Mouse (Mus musculus): Measurements from ENCODE around the gene Wdfy4. TPM values are rescaled to one million over a fixed set of nuclear protein-coding genes. Genes with fewer than 3 reads are reported as not detected.

The Wdfy4 gene
- polyA plus RNA-seq, 1 experiment from 2014 or later, result 2.6 TPM

DNA sequence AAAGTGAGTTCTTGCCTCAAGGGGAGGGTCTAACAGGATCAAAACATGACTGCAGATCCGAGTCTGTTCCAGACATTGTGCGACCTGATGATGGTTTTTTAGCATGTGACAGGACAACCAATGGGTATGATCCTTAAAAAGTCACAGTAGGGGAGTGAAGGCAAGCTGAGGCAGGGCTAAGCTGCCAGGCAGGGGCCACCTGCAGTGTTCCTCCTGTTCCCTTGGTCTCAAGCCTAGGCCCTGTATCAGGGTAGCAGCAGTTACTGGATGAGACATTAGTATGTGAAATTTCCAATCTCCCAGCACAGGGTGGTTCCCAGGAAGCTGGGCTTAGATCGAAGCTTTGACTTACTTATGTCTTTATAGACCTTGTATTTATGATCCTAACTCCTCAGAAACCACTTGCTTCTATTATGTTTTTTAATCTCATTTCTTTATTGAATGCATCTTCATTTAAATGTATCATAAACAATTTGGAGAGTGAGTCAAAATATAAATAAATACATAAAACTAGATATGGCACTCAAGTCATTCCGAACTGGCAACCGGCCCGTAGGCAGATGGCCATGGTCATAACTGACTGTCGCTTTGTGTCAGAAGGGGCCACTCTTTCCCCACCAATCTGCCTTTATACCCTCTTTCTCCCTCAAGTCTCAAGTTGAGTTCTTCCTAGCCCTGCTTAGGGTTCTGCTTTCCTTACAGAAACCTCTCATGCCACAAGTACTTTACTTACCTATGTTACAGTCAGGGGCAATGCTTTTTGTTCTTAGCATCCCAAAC lies 126.2 kb downstream of the Wdfy4 start:
- Histone ChIP-seq H3K27me3 (ENCODE audit: insufficient read depth, low read length) (no peaks in the 10 kb centered on the region), H3K9ac (replicated peaks) (no peak overlapping the region), H3K4me3 (ENCODE audit: low read depth, low read length) (no peak overlapping the region), H3K9me3 (ENCODE audit: low read length) (no peaks in the 10 kb centered on the region), H3K4me2 (ENCODE audit: low read depth, low read length) (no peak overlapping the region), H3K4me1 (ENCODE audit: insufficient read depth) (no peaks in the 10 kb centered on the region), H3K36me3 (replicated peaks; ENCODE audit: insufficient read depth, low read length) (0 out of 2 replicates have a peak, but pooled peaks cover 2% of the 10 kb centered on the region), H3K27ac (ENCODE audit: low read depth) (no peak overlapping the region)
- WGBS (ENCODE audit: insufficient replicate concordance), result 84% methylated on average over 7 of the region's 7 CpGs
- no peak for TF ChIP-seq EP300 (IDR thresholded peaks at IDR 0.05; ENCODE audit: low read depth)
- no peak for TF ChIP-seq CTCF (IDR thresholded peaks at IDR 0.05; ENCODE audit: low read depth)
- no peak for DNase-seq
- no peak for ATAC-seq

DNA sequence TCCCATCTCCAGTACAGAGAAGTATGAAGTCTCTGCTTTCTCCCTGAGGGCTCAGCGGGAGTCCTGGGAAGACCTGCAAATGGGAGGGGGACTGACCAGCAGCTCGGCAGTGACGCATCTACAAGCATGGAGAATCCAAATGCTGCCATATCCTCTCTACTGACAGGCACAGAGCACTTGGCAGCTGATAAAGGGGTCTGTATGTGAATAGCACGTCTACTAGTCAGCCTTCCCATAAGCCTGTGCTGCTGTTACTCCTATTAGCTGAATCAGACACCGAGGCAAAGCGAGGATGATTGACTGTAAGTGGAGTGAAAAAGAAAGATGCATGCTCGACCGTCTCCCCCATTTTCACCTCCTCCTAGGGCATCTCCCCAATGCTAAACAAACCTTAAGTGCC lies 131.9 kb downstream of the Wdfy4 start:
- WGBS (ENCODE audit: insufficient replicate concordance), result 75% methylated on average over 8 of the region's 8 CpGs
- ATAC-seq (no peak), DNase-seq (no peak)
- H3K9ac ChIP-seq (replicated peaks), result no peak overlapping the region
- H3K27me3 ChIP-seq (ENCODE audit: insufficient read depth, low read length), result no peaks in the 10 kb centered on the region
- 0 out of 2 replicates have a peak, but pooled peaks cover 2% of the 10 kb centered on the region for H3K36me3 ChIP-seq (replicated peaks; ENCODE audit: insufficient read depth, low read length)
- no peak overlapping the region for H3K27ac ChIP-seq (ENCODE audit: low read depth)
- TF ChIP-seq CTCF (IDR thresholded peaks at IDR 0.05; ENCODE audit: low read depth) (no peak), EP300 (IDR thresholded peaks at IDR 0.05; ENCODE audit: low read depth) (no peak)
- H3K4me1 ChIP-seq (ENCODE audit: insufficient read depth), result no peaks in the 10 kb centered on the region
- H3K4me3 ChIP-seq (ENCODE audit: low read depth, low read length), result no peak overlapping the region
- H3K4me2 ChIP-seq (ENCODE audit: low read depth, low read length), result no peak overlapping the region
- no peaks in the 10 kb centered on the region for H3K9me3 ChIP-seq (ENCODE audit: low read length)

DNA sequence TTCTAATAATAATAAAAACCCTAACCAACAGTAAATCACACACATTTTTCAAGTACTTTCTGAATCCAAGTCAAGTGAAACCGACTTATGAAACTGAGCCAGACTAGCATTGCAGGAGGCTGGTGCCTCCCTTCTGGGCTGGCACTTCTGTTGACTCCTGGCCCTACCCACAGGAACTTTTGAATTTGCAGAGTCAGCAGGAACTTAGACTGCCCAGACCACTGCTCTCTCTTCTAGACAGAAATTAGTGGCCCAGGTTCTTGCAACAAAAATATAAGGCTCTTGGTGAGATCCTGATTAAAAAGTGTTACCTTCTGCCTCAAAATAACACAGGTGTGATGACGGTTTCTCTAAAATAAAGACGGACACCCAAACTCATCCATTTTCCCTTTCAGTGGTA lies 140.1 kb downstream of the Wdfy4 start:
- DNase-seq, result no peak
- H3K4me2 ChIP-seq (ENCODE audit: low read depth, low read length), result no peak overlapping the region
- H3K9me3 ChIP-seq (ENCODE audit: low read length), result no peaks in the 10 kb centered on the region
- no peak for ATAC-seq
- 78% methylated on average over 3 of the region's 3 CpGs for WGBS (ENCODE audit: insufficient replicate concordance)
- no peaks in the 10 kb centered on the region for H3K4me1 ChIP-seq (ENCODE audit: insufficient read depth)
- no peak overlapping the region for H3K4me3 ChIP-seq (ENCODE audit: low read depth, low read length)
- no peak overlapping the region for H3K9ac ChIP-seq (replicated peaks)
- no peak for TF ChIP-seq EP300 (IDR thresholded peaks at IDR 0.05; ENCODE audit: low read depth)
- TF ChIP-seq CTCF (IDR thresholded peaks at IDR 0.05; ENCODE audit: low read depth), result no peak
- no peaks in the 10 kb centered on the region for H3K27me3 ChIP-seq (ENCODE audit: insufficient read depth, low read length)
- H3K36me3 ChIP-seq (replicated peaks; ENCODE audit: insufficient read depth, low read length), result no peaks in the 10 kb centered on the region
- H3K27ac ChIP-seq (ENCODE audit: low read depth), result no peak overlapping the region

DNA sequence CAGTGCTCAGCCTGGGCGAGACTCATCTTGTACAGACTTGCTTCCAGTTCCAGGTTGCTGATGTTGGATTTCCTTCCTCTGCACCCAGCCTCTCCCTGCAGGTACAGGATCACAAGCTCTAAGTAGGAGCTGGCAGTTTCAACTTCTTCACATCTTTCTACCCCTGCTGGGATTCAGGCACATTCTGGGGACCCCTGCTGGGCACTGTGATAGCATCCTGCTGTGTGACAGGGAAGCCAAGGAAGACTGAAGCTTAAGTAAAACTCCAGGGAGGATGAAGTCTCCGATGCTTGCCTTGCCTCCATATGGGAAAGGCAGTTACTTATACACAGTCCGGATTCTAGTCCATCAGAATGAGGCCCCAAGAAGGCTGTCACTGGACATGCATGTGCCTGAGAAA lies 148.5 kb downstream of the Wdfy4 start:
- DNase-seq, result no peak
- H3K4me3 ChIP-seq (ENCODE audit: low read depth, low read length), result no peak overlapping the region
- no peak overlapping the region for H3K27ac ChIP-seq (ENCODE audit: low read depth)
- no peaks in the 10 kb centered on the region for H3K27me3 ChIP-seq (ENCODE audit: insufficient read depth, low read length)
- no peak overlapping the region for H3K9ac ChIP-seq (replicated peaks)
- no peaks in the 10 kb centered on the region for H3K4me1 ChIP-seq (ENCODE audit: insufficient read depth)
- ATAC-seq, result no peak
- 0 out of 2 replicates have a peak, but pooled peaks cover 2% of the 10 kb centered on the region for H3K36me3 ChIP-seq (replicated peaks; ENCODE audit: insufficient read depth, low read length)
- WGBS (ENCODE audit: insufficient replicate concordance), result 56% methylated on average over 3 of the region's 3 CpGs
- H3K9me3 ChIP-seq (ENCODE audit: low read length), result no peaks in the 10 kb centered on the region
- no peak overlapping the region for H3K4me2 ChIP-seq (ENCODE audit: low read depth, low read length)
- TF ChIP-seq EP300 (IDR thresholded peaks at IDR 0.05; ENCODE audit: low read depth) (no peak), CTCF (IDR thresholded peaks at IDR 0.05; ENCODE audit: low read depth) (no peak)

DNA sequence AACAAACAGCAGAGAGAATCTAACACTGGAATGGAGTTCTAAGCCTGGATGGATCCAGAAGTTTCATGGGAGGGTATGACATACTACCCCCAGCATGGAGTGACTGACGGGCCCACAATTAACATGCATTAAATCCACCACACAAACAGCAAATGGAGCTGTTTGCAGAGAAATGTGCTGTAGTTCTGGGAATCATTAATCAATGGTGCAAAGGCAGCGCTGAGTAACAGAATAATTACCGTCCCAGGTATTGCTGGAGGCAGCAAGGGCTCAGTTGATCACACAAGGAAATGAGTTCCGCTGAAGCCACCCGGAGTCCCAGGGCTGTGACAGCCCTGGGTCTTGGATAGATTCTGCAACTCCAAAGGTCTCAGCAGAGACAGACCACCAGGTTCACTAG lies 149.9 kb downstream of the Wdfy4 start:
- 84% methylated on average over 5 of the region's 5 CpGs for WGBS (ENCODE audit: insufficient replicate concordance)
- TF ChIP-seq EP300 (IDR thresholded peaks at IDR 0.05; ENCODE audit: low read depth) (no peak), CTCF (IDR thresholded peaks at IDR 0.05; ENCODE audit: low read depth) (no peak)
- Histone ChIP-seq H3K9me3 (ENCODE audit: low read length) (no peaks in the 10 kb centered on the region), H3K4me3 (ENCODE audit: low read depth, low read length) (no peak overlapping the region), H3K36me3 (replicated peaks; ENCODE audit: insufficient read depth, low read length) (0 out of 2 replicates have a peak, but pooled peaks cover 2% of the 10 kb centered on the region), H3K9ac (replicated peaks) (no peak overlapping the region), H3K4me2 (ENCODE audit: low read depth, low read length) (no peak overlapping the region), H3K27ac (ENCODE audit: low read depth) (no peak overlapping the region), H3K27me3 (ENCODE audit: insufficient read depth, low read length) (no peaks in the 10 kb centered on the region), H3K4me1 (ENCODE audit: insufficient read depth) (no peaks in the 10 kb centered on the region)
- ATAC-seq (no peak), DNase-seq (no peak)

DNA sequence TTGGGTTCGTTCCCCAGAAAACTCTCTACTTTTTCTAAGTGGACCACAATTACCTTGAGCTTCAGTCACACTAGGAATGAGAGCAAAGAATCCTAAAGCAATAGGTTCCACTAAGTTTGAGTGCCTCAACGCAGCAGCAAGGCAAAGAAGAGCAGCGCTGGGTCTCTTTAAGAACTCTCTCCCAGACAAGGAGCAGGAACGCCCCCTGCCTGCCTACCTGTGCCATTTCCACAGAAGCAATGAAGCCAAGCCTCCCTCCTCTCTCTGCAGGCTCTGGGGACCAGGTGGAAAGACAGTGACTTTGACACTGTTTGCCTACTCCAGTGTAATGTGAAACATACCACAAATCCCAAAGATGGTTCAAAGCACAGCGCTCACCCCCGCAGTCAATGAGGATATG lies 151.9 kb downstream of the Wdfy4 start:
- no peaks in the 10 kb centered on the region for H3K9me3 ChIP-seq (ENCODE audit: low read length)
- H3K4me2 ChIP-seq (ENCODE audit: low read depth, low read length), result no peak overlapping the region
- 0 out of 2 replicates have a peak, but pooled peaks cover 2% of the 10 kb centered on the region for H3K36me3 ChIP-seq (replicated peaks; ENCODE audit: insufficient read depth, low read length)
- peak; percentile 57 for TF ChIP-seq CTCF (IDR thresholded peaks at IDR 0.05; ENCODE audit: low read depth)
- TF ChIP-seq EP300 (IDR thresholded peaks at IDR 0.05; ENCODE audit: low read depth), result no peak
- WGBS (ENCODE audit: insufficient replicate concordance), result 59% methylated on average over 6 of the region's 6 CpGs
- DNase-seq, result peak; percentile 33
- H3K27ac ChIP-seq (ENCODE audit: low read depth), result no peak overlapping the region
- H3K4me1 ChIP-seq (ENCODE audit: insufficient read depth), result no peaks in the 10 kb centered on the region
- no peak overlapping the region for H3K4me3 ChIP-seq (ENCODE audit: low read depth, low read length)
- no peaks in the 10 kb centered on the region for H3K27me3 ChIP-seq (ENCODE audit: insufficient read depth, low read length)
- no peak for ATAC-seq
- no peak overlapping the region for H3K9ac ChIP-seq (replicated peaks)
